Mouse (Mus musculus): ENCODE results near the gene F2r.

Gene F2r

GRCm38 (mm10) chr13:95618309-95618712 is at the start of gene F2r:
Gene F2r, minus strand, starts transcription at chr13:95618487.
- in situ Hi-C loops (cut with MboI, MseI), result no loop called here

GRCm38 (mm10) chr13:95667260-95667659 is 49.0 kb upstream of the F2r start:
- in situ Hi-C loops (cut with MboI, MseI), result loop anchor here (25.0 kb wide), 1 partner anchor 1705 kb away; no protein-coding TSS in a partner anchor

- in situ Hi-C loops (cut with MboI, MseI), result loop anchor here (25.0 kb wide), 1 partner anchor 1703 kb away; no protein-coding TSS in a partner anchor
Observed at GRCm38 (mm10) chr13:95665644-95666356, 47.5 kb upstream of the F2r start.

- in situ Hi-C loops (cut with MboI, MseI), result loop anchor here (25.0 kb wide), 1 partner anchor 1702 kb away; no protein-coding TSS in a partner anchor
Observed at GRCm38 (mm10) chr13:95663834-95664233, 45.5 kb upstream of the F2r start.

GRCm38 (mm10) chr13:95659432-95659831 is 41.1 kb upstream of the F2r start:
- in situ Hi-C loops (cut with MboI, MseI), result loop anchor here (25.0 kb wide), 1 partner anchor 1697 kb away; no protein-coding TSS in a partner anchor

GRCm38 (mm10) chr13:95657171-95657570 is 38.9 kb upstream of the F2r start:
- in situ Hi-C loops (cut with MboI, MseI), result loop anchor here (25.0 kb wide), 1 partner anchor 1695 kb away; no protein-coding TSS in a partner anchor

- in situ Hi-C loops (cut with MboI, MseI), result loop anchor here (25.0 kb wide), 1 partner anchor 1693 kb away; no protein-coding TSS in a partner anchor
Observed at GRCm38 (mm10) chr13:95655284-95655683, 37.0 kb upstream of the F2r start.

- in situ Hi-C loops (cut with MboI, MseI), result loop anchor here (25.0 kb wide), 1 partner anchor 1691 kb away; no protein-coding TSS in a partner anchor
Observed at GRCm38 (mm10) chr13:95653696-95654095, 35.4 kb upstream of the F2r start.

GRCm38 (mm10) chr13:95651870-95652668 is 33.8 kb upstream of the F2r start:
- in situ Hi-C loops (cut with MboI, MseI), result loop anchor here (25.0 kb wide), 1 partner anchor 1690 kb away; no protein-coding TSS in a partner anchor

- in situ Hi-C loops (cut with MboI, MseI), result loop anchor here (25.0 kb wide), 1 partner anchor 1688 kb away; no protein-coding TSS in a partner anchor
Observed at GRCm38 (mm10) chr13:95649941-95650340, 31.7 kb upstream of the F2r start.

- in situ Hi-C loops (cut with MboI, MseI), result no loop called here
Observed at GRCm38 (mm10) chr13:95647248-95647647, 29.0 kb upstream of the F2r start.

GRCm38 (mm10) chr13:95646687-95647111 is 28.4 kb upstream of the F2r start:
- in situ Hi-C loops (cut with MboI, MseI), result no loop called here

GRCm38 (mm10) chr13:95643740-95644139 is 25.5 kb upstream of the F2r start:
- in situ Hi-C loops (cut with MboI, MseI), result no loop called here

GRCm38 (mm10) chr13:95641061-95641986 is 23.0 kb upstream of the F2r start:
- in situ Hi-C loops (cut with MboI, MseI), result no loop called here

GRCm38 (mm10) chr13:95640408-95640807 is 22.1 kb upstream of the F2r start:
- in situ Hi-C loops (cut with MboI, MseI), result no loop called here

GRCm38 (mm10) chr13:95639336-95640116 is 21.2 kb upstream of the F2r start:
- in situ Hi-C loops (cut with MboI, MseI), result no loop called here

GRCm38 (mm10) chr13:95638894-95639293 is 20.6 kb upstream of the F2r start:
- in situ Hi-C loops (cut with MboI, MseI), result no loop called here

- in situ Hi-C loops (cut with MboI, MseI), result no loop called here
Observed at GRCm38 (mm10) chr13:95637737-95638136, 19.4 kb upstream of the F2r start.

GRCm38 (mm10) chr13:95635301-95635700 is 17.0 kb upstream of the F2r start:
- in situ Hi-C loops (cut with MboI, MseI), result no loop called here

GRCm38 (mm10) chr13:95634451-95634850 is 16.2 kb upstream of the F2r start:
- in situ Hi-C loops (cut with MboI, MseI), result no loop called here

Measured in regulatory T cell (primary cell).